Mouse (Mus musculus) erythroblast, embryonic 14.5 days (primary cell): Measurements from ENCODE around the gene Sh2d5.

ENCODE experiments used
- GATA1 ChIP-seq: IDR thresholded peaks from 2 replicates; pipeline ENCODE4 v1.6.1; 2012; ENCODE audit warnings: low read length, inconsistent platforms, mixed read lengths
- TAL1 ChIP-seq: IDR thresholded peaks from 3 replicates; pipeline ENCODE4 v1.6.1; 2012; ENCODE audit warnings: low read length, inconsistent platforms, mixed read lengths

- no peak for TF ChIP-seq GATA1
- TF ChIP-seq TAL1: no peak
Measured at GRCm38 (mm10) chr4:138210116-138210515, 40.1 kb upstream of the Sh2d5 start.
